Mouse (Mus musculus) MEL (cell line): ENCODE data around the gene Frem1. TPM values are rescaled to one million over a fixed set of nuclear protein-coding genes. Genes with fewer than 3 reads are reported as not detected.

Source experiments
- DNase-seq: peaks from one replicate; pipeline ENCODE4 v3.0.0; 2011; ENCODE audit warnings: low read depth, low spot score
- H3K27ac ChIP-seq: 2 replicates; pipeline ENCODE4 v1.5.1; 2012; ENCODE audit warnings: low read depth, mild to moderate bottlenecking, control low read depth, low read length, moderate library complexity; ENCODE audit not compliant: control insufficient read depth
- H3K27me3 ChIP-seq, 2 experiments: fragments of 150-350 bp in 1 of 2; sonication (generic) in 1 of 2; 2 replicates each; pipeline ENCODE4 v1.6.1; 2012; ENCODE audit warnings: low read length in 2 of 2, mild to moderate bottlenecking in 2 of 2, improper control_type of control experiment in 1 of 2, moderate library complexity in 1 of 2; ENCODE audit not compliant: insufficient read depth in 2 of 2, control insufficient read depth in 1 of 2
- H3K36me3 ChIP-seq, 2 experiments: 2 replicates each; pipeline ENCODE4 v1.6.1; 2012 to 2014; ENCODE audit warnings: low read length in 2 of 2, improper control_type of control experiment in 1 of 2, inconsistent platforms in 1 of 2, mild to moderate bottlenecking in 1 of 2; ENCODE audit not compliant: insufficient read depth in 2 of 2, control insufficient read depth in 1 of 2
- H3K4me1 ChIP-seq, 2 experiments: fragments of 150-350 bp in 1 of 2; sonication (generic) in 1 of 2; 2 replicates each; pipeline ENCODE4 v1.6.1; 2012; ENCODE audit warnings: low read length in 2 of 2, improper control_type of control experiment in 1 of 2, mild to moderate bottlenecking in 1 of 2; ENCODE audit not compliant: insufficient read depth in 2 of 2, control insufficient read depth in 1 of 2
- H3K4me3 ChIP-seq, 2 experiments: fragments of 150-350 bp in 1 of 2; sonication (generic) in 1 of 2; 2 replicates each; pipeline ENCODE4 v1.5.1; 2012; ENCODE audit warnings: low read depth in 2 of 2, low read length in 2 of 2, mild to moderate bottlenecking in 2 of 2, moderate library complexity in 2 of 2, control low read depth in 1 of 2, improper control_type of control experiment in 1 of 2; ENCODE audit not compliant: control insufficient read depth in 1 of 2, insufficient read depth in 1 of 2
- H3K79me2 ChIP-seq: 2 replicates; pipeline ENCODE4 v1.6.1; 2012; ENCODE audit warnings: mild to moderate bottlenecking, low read length, moderate library complexity; ENCODE audit not compliant: control insufficient read depth, poor library complexity, insufficient read depth
- H3K9ac ChIP-seq: 2 replicates; pipeline ENCODE4 v1.6.1; 2012; ENCODE audit warnings: low read depth, mild to moderate bottlenecking, control low read depth, low read length, moderate library complexity; ENCODE audit not compliant: control insufficient read depth, poor library complexity, severe bottlenecking
- H3K9me3 ChIP-seq: fragments of 150-350 bp; sonication (generic); replicated peaks from 2 replicates; pipeline ENCODE4 v1.6.1; 2012; ENCODE audit warnings: mild to moderate bottlenecking, low read length, improper control_type of control experiment, moderate library complexity; ENCODE audit not compliant: insufficient read depth
- CHD1 ChIP-seq: IDR thresholded peaks from 2 replicates; pipeline ENCODE4 v1.6.1; 2012; ENCODE audit warnings: low read depth, mild to moderate bottlenecking, inconsistent platforms, low read length, improper control_type of control experiment
- E2F4 ChIP-seq: IDR thresholded peaks from 2 replicates; pipeline ENCODE4 v1.6.1; 2011; ENCODE audit warnings: low read depth, low read length, improper control_type of control experiment, borderline replicate concordance
- ELF1 ChIP-seq: IDR thresholded peaks from 2 replicates; pipeline ENCODE4 v1.6.1; 2014; ENCODE audit warnings: low read depth, mild to moderate bottlenecking, inconsistent platforms, low read length, improper control_type of control experiment, moderate library complexity
- ETS1 ChIP-seq: IDR thresholded peaks from 2 replicates; pipeline ENCODE4 v1.6.1; 2012; ENCODE audit warnings: low read depth, mild to moderate bottlenecking, inconsistent platforms, low read length, improper control_type of control experiment, moderate library complexity
- GATA1 ChIP-seq: IDR thresholded peaks from 2 replicates; pipeline ENCODE4 v1.6.1; 2011; ENCODE audit warnings: low read depth, low read length, improper control_type of control experiment
- HCFC1 ChIP-seq: IDR thresholded peaks from 2 replicates; pipeline ENCODE4 v1.6.1; 2012; ENCODE audit warnings: low read depth, mild to moderate bottlenecking, inconsistent platforms, low read length, improper control_type of control experiment, moderate library complexity
- JUND ChIP-seq: IDR thresholded peaks from 2 replicates; pipeline ENCODE4 v1.6.1; 2011; ENCODE audit warnings: low read depth, mild to moderate bottlenecking, improper control_type of control experiment, low read length
- MAFK ChIP-seq: IDR thresholded peaks from 2 replicates; pipeline ENCODE4 v1.6.1; 2011; ENCODE audit warnings: low read depth, mild to moderate bottlenecking, low read length, improper control_type of control experiment, borderline replicate concordance
- MAZ ChIP-seq: IDR thresholded peaks from 2 replicates; pipeline ENCODE4 v1.6.1; 2012; ENCODE audit warnings: low read depth, mild to moderate bottlenecking, inconsistent platforms, low read length, improper control_type of control experiment
- MEF2A ChIP-seq: IDR thresholded peaks from 2 replicates; pipeline ENCODE4 v1.6.1; 2014; ENCODE audit warnings: low read depth, mild to moderate bottlenecking, inconsistent platforms, low read length, improper control_type of control experiment; ENCODE audit not compliant: poor library complexity, insufficient replicate concordance, severe bottlenecking; ENCODE audit errors: extremely low read depth
- MXI1 ChIP-seq: IDR thresholded peaks from 2 replicates; pipeline ENCODE4 v1.6.1; 2011; ENCODE audit warnings: mild to moderate bottlenecking, low read depth, low read length, improper control_type of control experiment
- MYB ChIP-seq: IDR thresholded peaks from 2 replicates; pipeline ENCODE4 v1.6.1; 2011; ENCODE audit warnings: mild to moderate bottlenecking, low read depth, low read length, improper control_type of control experiment
- POLR2A ChIP-seq, 2 experiments: IDR thresholded peaks; 2 replicates each; pipeline ENCODE4 v1.6.1; 2011 to 2012; ENCODE audit warnings: low read length in 2 of 2, mild to moderate bottlenecking in 2 of 2, control low read depth in 1 of 2, improper control_type of control experiment in 1 of 2, low read depth in 1 of 2, moderate library complexity in 1 of 2; ENCODE audit not compliant: control insufficient read depth in 1 of 2, insufficient read depth in 1 of 2, poor library complexity in 1 of 2
- POLR2AphosphoS2 ChIP-seq: IDR thresholded peaks from 2 replicates; pipeline ENCODE4 v1.6.1; 2011; ENCODE audit warnings: low read length, improper control_type of control experiment
- POLR2AphosphoS5 ChIP-seq: IDR thresholded peaks from 2 replicates; pipeline ENCODE4 v1.6.1; 2012; ENCODE audit warnings: low read depth, borderline replicate concordance, mild to moderate bottlenecking, inconsistent platforms, low read length, moderate library complexity, mixed read lengths
- RCOR1 ChIP-seq: IDR thresholded peaks from 2 replicates; pipeline ENCODE4 v1.6.1; 2012; ENCODE audit warnings: low read depth, mild to moderate bottlenecking, inconsistent platforms, low read length, improper control_type of control experiment
- SIN3A ChIP-seq: IDR thresholded peaks from 2 replicates; pipeline ENCODE4 v1.6.1; 2012; ENCODE audit warnings: low read length, improper control_type of control experiment, inconsistent platforms
- SMC3 ChIP-seq: IDR thresholded peaks from 2 replicates; pipeline ENCODE4 v1.6.1; 2011; ENCODE audit warnings: low read depth, low read length, improper control_type of control experiment
- TAL1 ChIP-seq: IDR thresholded peaks from 2 replicates; pipeline ENCODE4 v1.6.1; 2012; ENCODE audit warnings: mild to moderate bottlenecking, inconsistent platforms, low read length, moderate library complexity, mixed read lengths
- TCF12 ChIP-seq: IDR thresholded peaks from 2 replicates; pipeline ENCODE4 v1.6.1; 2014; ENCODE audit warnings: low read depth, mild to moderate bottlenecking, inconsistent platforms, low read length, improper control_type of control experiment, moderate library complexity
- USF1 ChIP-seq: IDR thresholded peaks from 2 replicates; pipeline ENCODE4 v1.6.1; 2014; ENCODE audit warnings: low read depth, mild to moderate bottlenecking, inconsistent platforms, low read length, improper control_type of control experiment, moderate library complexity
- USF2 ChIP-seq, 2 experiments: IDR thresholded peaks; 2 replicates each; pipeline ENCODE4 v1.6.1; 2011 to 2012; ENCODE audit warnings: improper control_type of control experiment in 2 of 2, low read length in 2 of 2, borderline replicate concordance in 1 of 2, inconsistent platforms in 1 of 2, low read depth in 1 of 2, mild to moderate bottlenecking in 1 of 2; ENCODE audit not compliant: insufficient read depth in 1 of 2
- ZMIZ1 ChIP-seq: IDR thresholded peaks from 2 replicates; pipeline ENCODE4 v1.6.1; 2012; ENCODE audit warnings: low read depth, mild to moderate bottlenecking, inconsistent platforms, low read length, improper control_type of control experiment, moderate library complexity
- polyA plus RNA-seq, 2 experiments: library from polyadenylated mRNA; stranded (reverse) in 1 of 2; unstranded in 1 of 2; fragments of >175 nt in 1 of 2; fragments of >200 nt in 1 of 2; gene quantifications; 2 replicates each; pipeline versions ENCODE4 v1.2.1 to v1.2.4; 2012; ENCODE audit warnings: low replicate concordance in 2 of 2, low read depth in 1 of 2; ENCODE audit not compliant: insufficient read length in 2 of 2, insufficient read depth in 1 of 2, missing spikeins in 1 of 2
- total RNA-seq: library from RNA; depleted of rRNA; stranded (reverse); fragments of 300-350 nt; gene quantifications from 2 replicates; pipeline ENCODE4 v1.2.3, GENCODE M21; 2012

The Frem1 gene
- total and polyA plus RNA-seq, 3 experiments = not detected

DNA sequence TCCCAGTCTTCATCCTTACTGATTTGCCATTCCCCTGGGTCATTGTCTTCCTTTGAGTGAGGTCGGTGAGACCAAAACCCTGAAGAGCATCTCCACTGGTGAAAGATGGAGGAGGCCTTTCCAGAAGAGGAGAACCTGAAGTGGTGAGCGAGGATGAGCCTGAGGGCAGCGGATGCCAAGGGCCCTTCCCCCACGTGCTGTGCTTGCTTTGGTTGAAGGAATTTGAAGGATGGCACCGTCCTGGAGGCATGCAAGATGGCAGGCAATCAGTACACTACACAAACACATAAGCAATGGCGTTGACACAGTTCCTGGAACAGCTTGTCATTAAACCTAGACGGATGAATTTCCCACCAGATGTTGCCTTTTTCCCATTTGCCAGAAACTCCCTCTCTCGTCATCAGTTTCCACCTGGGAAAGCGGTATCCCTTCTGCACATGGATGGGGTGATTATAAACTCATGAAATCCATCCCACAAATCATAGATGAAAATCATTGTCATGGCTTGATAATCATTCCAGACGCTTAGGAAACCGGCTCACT lies 137.5 kb downstream of the Frem1 start:
- Histone ChIP-seq H3K36me3 (no peaks in the 10 kb centered on the region), H3K79me2 (no peaks in the 10 kb centered on the region), H3K4me1 (no peaks in the 10 kb centered on the region), H3K9me3 (no peaks in the 10 kb centered on the region), H3K9ac (no peak overlapping the region), H3K4me3 (no peak overlapping the region), H3K27ac (no peak overlapping the region), H3K27me3 (no peaks in the 10 kb centered on the region; a peak in 1 of 4 replicates)
- TF ChIP-seq ETS1 (no peak), POLR2AphosphoS2 (no peak), POLR2A (IDR thresholded peaks at IDR 0.05; ENCODE audit: control insufficient read depth in 1 of 2, insufficient read depth in 1 of 2, low read depth in 1 of 2, low read length in 2 of 2, poor library complexity in 1 of 2) (no peak), TCF12 (no peak), MEF2A (no peak), GATA1 (no peak), TAL1 (no peak), POLR2AphosphoS5 (no peak), MAFK (no peak), MXI1 (no peak), E2F4 (no peak), SMC3 (no peak), MAZ (no peak)
- no peak for DNase-seq

DNA sequence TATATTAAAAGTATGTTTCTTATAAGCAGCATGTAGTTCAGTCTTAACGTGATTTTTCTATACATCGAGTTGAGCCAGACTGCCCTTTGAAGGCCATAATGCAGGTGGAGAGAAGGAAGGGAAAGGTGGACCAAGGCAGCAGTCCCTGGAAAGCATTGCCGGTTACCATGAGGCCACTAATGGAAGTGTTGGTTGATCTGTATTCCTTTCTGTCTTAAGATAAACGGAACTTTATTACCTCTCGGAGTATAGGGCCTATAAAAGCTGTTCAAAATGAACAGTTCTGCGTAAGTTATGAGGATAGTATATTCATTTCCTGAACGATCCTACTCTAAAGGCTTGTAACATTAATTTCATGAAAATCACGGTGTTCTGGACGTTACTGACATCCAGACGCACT lies 156.9 kb downstream of the Frem1 start:
- no peak overlapping the region for H3K27ac ChIP-seq
- no peaks in the 10 kb centered on the region for H3K4me1 ChIP-seq
- no peak for TF ChIP-seq USF1
- TF ChIP-seq MYB = no peak
- no peak for DNase-seq
- no peaks in the 10 kb centered on the region for H3K36me3 ChIP-seq
- no peaks in the 10 kb centered on the region for H3K9me3 ChIP-seq
- H3K79me2 ChIP-seq = no peaks in the 10 kb centered on the region
- H3K4me3 ChIP-seq = no peak overlapping the region
- no peak overlapping the region for H3K9ac ChIP-seq
- H3K27me3 ChIP-seq = no peaks in the 10 kb centered on the region

DNA sequence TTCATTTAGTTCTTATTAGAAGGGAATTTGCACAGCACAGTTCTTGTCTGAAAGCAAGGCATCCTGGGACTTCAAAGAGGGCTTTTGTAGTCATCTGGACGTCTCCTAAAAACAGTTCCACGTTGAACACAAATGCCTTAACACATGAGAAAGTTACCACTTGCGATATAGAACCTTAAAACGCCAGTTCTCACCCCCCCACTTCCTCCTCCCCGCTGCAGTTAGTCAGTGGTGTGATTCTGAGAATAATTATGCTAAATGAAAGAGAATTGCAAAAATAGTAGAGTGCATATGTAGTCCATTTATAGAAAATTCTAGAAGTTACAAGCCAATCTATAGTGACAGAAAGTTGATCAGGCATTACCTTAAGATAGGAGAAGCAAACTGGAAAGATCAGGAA lies 159.9 kb downstream of the Frem1 start:
- H3K36me3 ChIP-seq = no peaks in the 10 kb centered on the region
- no peaks in the 10 kb centered on the region for H3K4me1 ChIP-seq
- H3K79me2 ChIP-seq = no peaks in the 10 kb centered on the region
- no peaks in the 10 kb centered on the region for H3K27me3 ChIP-seq
- H3K9ac ChIP-seq = no peak overlapping the region
- TF ChIP-seq ELF1 (no peak), SIN3A (no peak), JUND (no peak), TAL1 (no peak), CHD1 (no peak), RCOR1 (no peak), USF2 (IDR thresholded peaks at IDR 0.05; ENCODE audit: borderline replicate concordance in 1 of 2, insufficient read depth in 1 of 2, low read depth in 1 of 2, low read length in 2 of 2) (no peak), HCFC1 (no peak), MXI1 (no peak), ZMIZ1 (no peak), GATA1 (no peak)
- H3K27ac ChIP-seq = no peak overlapping the region
- no peak for DNase-seq
- H3K9me3 ChIP-seq = no peaks in the 10 kb centered on the region
- H3K4me3 ChIP-seq = no peak overlapping the region
